Mouse (Mus musculus) C2C12 (cell line): ENCODE data around the gene Ccdc188. TPM values are rescaled to one million over a fixed set of nuclear protein-coding genes. Genes with fewer than 3 reads are reported as not detected.

Source experiments
- H3K27me3 ChIP-seq: one replicate; pipeline ENCODE4 v1.6.1; 2011; ENCODE audit not compliant: control insufficient read depth, insufficient read depth, insufficient read length
- H3K36me3 ChIP-seq: one replicate; pipeline ENCODE4 v1.6.1; 2011; ENCODE audit not compliant: control insufficient read depth, insufficient read depth
- H3K4me3 ChIP-seq: one replicate; pipeline ENCODE4 v1.5.1; 2011; ENCODE audit warnings: mild to moderate bottlenecking, control low read depth; ENCODE audit not compliant: poor library complexity, insufficient read depth, severe bottlenecking
- H3K79me2 ChIP-seq: one replicate; pipeline ENCODE4 v1.6.1; 2011; ENCODE audit not compliant: control insufficient read depth, insufficient read depth
- H3K79me3 ChIP-seq: one replicate; pipeline ENCODE4 v1.6.1; 2011; ENCODE audit warnings: low read depth, control low read depth
- H3ac ChIP-seq: one replicate; pipeline ENCODE3; 2011; ENCODE audit warnings: low read depth; ENCODE audit not compliant: control insufficient read depth, insufficient read length
- CEBPB ChIP-seq: IDR thresholded peaks from one replicate; pipeline ENCODE4 v1.6.1; 2011; ENCODE audit warnings: low read depth, mild to moderate bottlenecking, control low read depth, moderate library complexity
- CTCF ChIP-seq: IDR thresholded peaks from one replicate; pipeline ENCODE4 v1.5.1; 2011; ENCODE audit not compliant: control insufficient read depth, insufficient read depth, insufficient read length
- FOSL1 ChIP-seq: IDR thresholded peaks from one replicate; pipeline ENCODE4 v1.8.0; 2011; ENCODE audit warnings: mild to moderate bottlenecking, low read length; ENCODE audit not compliant: poor library complexity, insufficient read depth, severe bottlenecking
- MAX ChIP-seq: IDR thresholded peaks from one replicate; pipeline ENCODE4 v1.6.1; 2011; ENCODE audit warnings: mild to moderate bottlenecking, control low read depth
- MYOD1 ChIP-seq: IDR thresholded peaks from one replicate; pipeline ENCODE4 v1.6.1; 2011; ENCODE audit warnings: low read depth; ENCODE audit not compliant: control insufficient read depth, insufficient read length
- MYOG ChIP-seq: IDR thresholded peaks from one replicate; pipeline ENCODE4 v1.6.1; 2011; ENCODE audit not compliant: control insufficient read depth, insufficient read length; ENCODE audit errors: extremely low read depth
- USF1 ChIP-seq: IDR thresholded peaks from one replicate; pipeline ENCODE4 v1.6.1; 2011; ENCODE audit warnings: low read depth, mild to moderate bottlenecking, control low read depth, moderate library complexity
- polyA plus RNA-seq: library from polyadenylated mRNA; unstranded; fragments of >200 nt; fragmentation: generic; extraction: Trizol; gene quantifications from one replicate; pipeline ENCODE4 v1.2.1, GENCODE M21; 2012; ENCODE audit warnings: missing spikeins

Ccdc188 gene
- polyA plus RNA-seq, 1 experiment, result 0.04 TPM

GRCm38 (mm10) chr16:18234671-18235388 is 17.2 kb downstream of the Ccdc188 start, which contains the start of gene Zdhhc8:
TSS of gene Zdhhc8 (minus strand) at chr16:18235136.
- peaks cover 38% of the 10 kb centered on the region for H3K79me3 ChIP-seq
- H3K36me3 ChIP-seq, result peaks cover 22% of the 10 kb centered on the region
- peaks cover 58% of the 10 kb centered on the region for H3K79me2 ChIP-seq
- peak within 1 kb of the TSS; percentile 90 for H3ac ChIP-seq
- no peaks in the 10 kb centered on the region for H3K27me3 ChIP-seq
- H3K4me3 ChIP-seq, result peak within 1 kb of the TSS; percentile 72
- TF ChIP-seq USF1 (no peak), MAX (peak; percentile 33)

- Histone ChIP-seq H3K27me3 (no peaks in the 10 kb centered on the region), H3ac (peak overlapping the region; percentile 90), H3K79me3 (peaks cover 33% of the 10 kb centered on the region), H3K4me3 (peak overlapping the region; percentile 72), H3K79me2 (peaks cover 51% of the 10 kb centered on the region), H3K36me3 (peaks cover 29% of the 10 kb centered on the region)
- TF ChIP-seq MAX (no peak), MYOD1 (no peak), MYOG (no peak), CEBPB (no peak), CTCF (no peak), FOSL1 (no peak), USF1 (no peak)
These were observed 17.8 kb downstream of the Ccdc188 start for GRCm38 (mm10) chr16:18235389-18236065.

- Histone ChIP-seq H3K36me3 (peaks cover 43% of the 10 kb centered on the region), H3K27me3 (no peaks in the 10 kb centered on the region), H3K79me3 (peaks cover 26% of the 10 kb centered on the region), H3K79me2 (peaks cover 44% of the 10 kb centered on the region), H3K4me3 (no peak overlapping the region), H3ac (peak overlapping the region; percentile 29)
- TF ChIP-seq MYOD1, result no peak
- TF ChIP-seq USF1, result no peak
- no peak for TF ChIP-seq MYOG
- TF ChIP-seq MAX, result no peak
- no peak for TF ChIP-seq CEBPB
- TF ChIP-seq FOSL1, result no peak
- TF ChIP-seq CTCF, result no peak
These were observed 19.2 kb downstream of the Ccdc188 start for GRCm38 (mm10) chr16:18236676-18237501.

- TF ChIP-seq FOSL1 (no peak), USF1 (no peak), MYOD1 (no peak), CTCF (no peak), MYOG (no peak), CEBPB (no peak), MAX (no peak)
These were observed 23.9 kb downstream of the Ccdc188 start for GRCm38 (mm10) chr16:18241581-18241980.

GRCm38 (mm10) chr16:18247521-18248399 is 30.1 kb downstream of the Ccdc188 start:
- TF ChIP-seq USF1, result no peak
- TF ChIP-seq MAX, result no peak
- no peaks in the 10 kb centered on the region for H3K27me3 ChIP-seq
- peak overlapping the region; percentile 99 for H3ac ChIP-seq
- H3K4me3 ChIP-seq, result peak overlapping the region; percentile 97
- peaks cover 80% of the 10 kb centered on the region for H3K36me3 ChIP-seq
- H3K79me3 ChIP-seq, result peaks cover 70% of the 10 kb centered on the region
- H3K79me2 ChIP-seq, result peaks cover 96% of the 10 kb centered on the region

More at GRCm38 (mm10) chr16:18241581-18241980, 23.9 kb downstream of the Ccdc188 start:
- peaks cover 90% of the 10 kb centered on the region for H3K36me3 ChIP-seq
- H3K79me2 ChIP-seq, result peaks cover 54% of the 10 kb centered on the region
- no peak overlapping the region for H3K4me3 ChIP-seq
- H3K27me3 ChIP-seq, result no peaks in the 10 kb centered on the region
- no peak overlapping the region for H3ac ChIP-seq
- peaks cover 46% of the 10 kb centered on the region for H3K79me3 ChIP-seq
